Mouse (Mus musculus): Measurements from ENCODE around the gene Col4a2.

The Col4a2 gene

DNA sequence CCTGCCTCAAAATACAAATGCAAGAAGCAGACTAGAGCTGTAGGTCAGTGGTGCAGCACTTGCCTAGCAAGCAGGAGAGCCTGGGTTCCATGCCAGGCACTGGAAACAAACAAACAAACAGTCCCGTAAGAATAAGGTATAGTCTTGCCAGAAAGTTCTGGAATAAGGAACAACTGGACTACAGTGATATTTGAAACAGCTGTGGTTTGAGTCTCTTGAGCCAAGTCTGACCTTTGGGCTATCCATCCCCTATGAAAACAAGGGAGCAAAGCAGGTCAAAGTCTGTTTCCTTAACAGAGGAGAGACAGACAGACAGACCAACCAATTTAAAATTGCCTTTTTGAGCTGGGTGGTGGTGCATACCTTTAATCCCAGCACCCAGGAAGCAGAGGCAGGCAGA lies 11.1 kb downstream of the Col4a2 start:
- DNase-seq (ENCODE audit: low spot score in 2 of 2), result no peak

DNA sequence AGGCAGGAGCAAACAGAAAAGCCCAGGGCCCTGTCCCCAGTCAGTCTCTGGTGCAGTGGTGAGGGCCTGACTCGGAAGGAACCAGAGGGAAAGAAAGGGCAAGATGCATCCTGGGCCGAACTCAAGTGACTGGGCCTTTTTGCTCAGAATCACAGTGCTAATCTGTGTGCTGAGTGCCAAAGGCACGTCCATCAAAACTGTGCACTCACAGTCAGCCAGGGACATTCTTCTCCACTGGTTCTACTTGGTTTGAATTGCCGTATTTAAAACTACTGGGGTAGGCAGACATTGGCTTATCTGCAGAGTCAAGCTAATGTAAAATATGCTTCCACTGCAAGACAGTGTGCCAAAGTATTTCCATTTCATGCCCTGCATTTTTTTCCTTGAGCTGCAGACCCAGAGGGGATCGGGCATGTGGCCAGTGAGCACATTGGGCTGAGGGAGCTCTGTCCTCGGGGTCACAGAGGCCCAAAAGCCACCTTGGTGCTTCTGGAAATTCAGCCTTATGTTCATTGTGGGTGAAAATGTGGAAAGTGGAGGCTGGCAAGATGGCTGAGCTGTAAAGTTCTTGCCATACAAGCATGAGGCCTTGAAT lies 12.3 kb downstream of the Col4a2 start:
- no peak for DNase-seq (ENCODE audit: low spot score in 2 of 2)

DNA sequence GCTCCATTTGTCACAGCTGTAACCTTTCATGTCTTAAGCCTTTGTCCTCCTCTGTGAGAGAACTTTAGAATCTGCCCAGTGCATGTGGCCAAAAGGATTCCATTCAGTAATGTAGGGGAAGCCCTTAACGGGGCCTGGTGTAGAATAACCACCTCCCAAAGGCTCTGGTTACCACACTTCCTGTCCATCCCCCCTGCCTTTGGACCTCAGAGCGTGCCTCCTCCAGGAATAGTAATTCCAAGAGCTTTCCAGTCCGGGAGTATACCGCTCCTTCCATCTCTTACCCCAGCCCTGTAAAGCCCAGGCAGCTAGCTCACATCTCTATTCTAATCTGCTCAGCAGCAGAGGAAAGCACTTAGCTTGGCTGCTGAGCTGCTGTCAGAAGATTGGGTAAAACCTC lies 14.7 kb downstream of the Col4a2 start:
- no peak for DNase-seq (ENCODE audit: low spot score in 2 of 2)

DNA sequence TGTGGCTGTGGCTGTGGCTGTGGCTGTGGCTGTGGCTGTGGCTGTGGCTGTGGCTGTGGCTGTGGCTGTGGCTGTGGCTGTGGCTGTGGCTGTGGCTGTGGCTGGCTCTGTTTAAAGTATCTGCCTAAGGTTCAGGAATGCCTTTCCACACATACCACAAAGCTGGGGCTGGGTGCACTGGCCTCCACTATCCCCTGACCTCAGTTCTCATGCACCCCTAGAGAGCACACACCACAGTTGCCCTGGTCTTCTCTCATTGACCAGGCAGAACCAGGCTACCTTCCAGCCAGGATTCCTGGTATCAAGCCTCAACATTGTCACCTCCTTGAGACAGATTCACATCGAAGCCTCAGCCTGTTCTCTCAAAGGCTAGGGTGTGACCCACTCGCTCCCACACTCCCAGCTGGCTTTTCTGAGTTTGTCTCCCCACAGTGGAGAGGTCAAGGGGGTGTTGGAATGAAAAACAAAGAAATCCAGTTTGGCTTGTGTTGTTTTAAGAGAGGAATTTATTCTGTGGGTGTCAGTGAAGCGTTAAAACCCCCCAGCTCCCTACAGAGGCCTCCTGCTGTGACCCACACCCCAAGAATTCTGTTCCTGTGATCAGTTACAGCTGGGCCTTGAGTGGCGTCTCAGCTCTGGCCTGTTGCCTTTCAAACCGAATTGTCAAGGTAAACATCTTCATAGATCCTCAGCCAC lies 15.3 kb downstream of the Col4a2 start:
- no peak for DNase-seq (ENCODE audit: low spot score in 2 of 2)

DNA sequence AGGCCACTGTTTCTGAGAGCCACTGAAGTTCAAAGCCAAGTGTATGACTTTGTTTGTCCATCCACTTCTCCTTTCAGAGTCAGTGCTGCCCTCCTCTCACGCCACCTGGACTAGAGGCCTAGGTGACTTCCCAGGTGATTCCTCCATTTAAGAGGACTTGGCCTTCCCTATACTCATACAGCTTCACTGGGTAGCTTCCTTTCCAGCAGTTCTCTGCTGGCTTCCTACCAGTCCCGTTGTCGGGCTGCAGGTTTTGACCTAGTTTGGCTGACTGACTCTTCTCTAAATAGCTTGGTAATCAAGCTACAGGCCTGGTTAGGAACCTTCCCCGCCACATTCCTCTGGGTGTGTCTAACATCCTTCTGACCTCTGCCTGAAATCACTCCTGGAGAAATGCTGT lies 19.0 kb downstream of the Col4a2 start:
- no peak for DNase-seq (ENCODE audit: low spot score in 2 of 2)

DNA sequence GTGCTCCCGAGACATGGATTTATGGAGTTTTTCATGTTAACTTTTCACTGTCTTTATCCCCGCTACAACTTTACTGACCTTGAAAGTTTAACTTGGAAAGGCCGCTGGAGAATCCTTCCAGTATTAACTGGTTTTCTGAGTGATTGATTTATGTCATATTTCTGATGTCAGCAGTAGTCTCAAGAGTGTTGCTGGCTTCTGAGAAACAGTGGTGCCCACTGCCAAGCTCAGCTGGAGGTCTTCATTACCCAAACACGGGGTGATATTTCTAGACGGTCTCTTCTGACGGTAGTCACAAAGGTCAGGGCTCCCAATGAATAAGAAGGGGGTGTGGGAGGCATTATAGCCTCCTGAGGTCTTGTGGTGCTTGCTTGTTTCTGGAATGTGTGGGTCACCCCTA lies 21.1 kb downstream of the Col4a2 start:
- DNase-seq (ENCODE audit: low spot score in 2 of 2), result no peak

DNA sequence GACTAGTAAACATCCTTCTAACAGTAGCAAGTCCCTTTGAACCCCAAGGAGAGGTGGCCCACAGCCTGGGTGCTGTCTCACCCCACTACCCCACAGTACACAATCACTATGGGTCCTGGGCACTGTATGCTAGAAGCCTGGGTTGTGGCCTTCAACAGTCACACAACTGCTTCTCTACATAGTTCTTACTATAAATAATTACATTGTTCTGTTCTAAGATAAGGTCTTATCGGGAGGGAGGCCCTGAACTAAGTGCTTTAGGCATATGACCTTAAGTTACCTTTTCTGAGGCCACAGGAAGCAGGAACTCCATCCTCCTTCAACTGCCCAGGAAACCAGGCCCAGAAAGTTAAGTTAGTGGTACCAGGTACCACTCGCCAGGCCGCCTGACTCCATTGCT lies 21.9 kb downstream of the Col4a2 start:
- no peak for DNase-seq (ENCODE audit: low spot score in 2 of 2)

DNA sequence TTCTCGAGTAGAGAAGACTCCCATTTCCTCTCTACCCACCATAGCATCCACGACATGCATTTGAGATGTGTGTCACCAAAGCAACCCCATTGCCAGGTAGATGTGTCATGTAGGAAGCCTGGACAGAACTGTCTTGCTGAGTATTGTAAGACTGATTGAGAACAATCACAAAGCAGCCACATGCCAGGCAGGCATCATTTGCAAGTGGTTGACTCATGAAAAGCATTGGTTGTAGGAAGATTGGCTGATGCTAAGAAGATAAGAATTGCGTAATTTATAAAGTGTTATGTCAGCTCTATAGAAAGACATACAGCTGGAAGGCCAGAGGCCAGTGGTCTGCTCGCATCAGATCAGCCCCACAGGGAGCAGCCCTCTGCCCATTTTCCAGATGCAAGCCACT lies 22.6 kb downstream of the Col4a2 start:
- DNase-seq (ENCODE audit: low spot score in 2 of 2), result no peak

DNA sequence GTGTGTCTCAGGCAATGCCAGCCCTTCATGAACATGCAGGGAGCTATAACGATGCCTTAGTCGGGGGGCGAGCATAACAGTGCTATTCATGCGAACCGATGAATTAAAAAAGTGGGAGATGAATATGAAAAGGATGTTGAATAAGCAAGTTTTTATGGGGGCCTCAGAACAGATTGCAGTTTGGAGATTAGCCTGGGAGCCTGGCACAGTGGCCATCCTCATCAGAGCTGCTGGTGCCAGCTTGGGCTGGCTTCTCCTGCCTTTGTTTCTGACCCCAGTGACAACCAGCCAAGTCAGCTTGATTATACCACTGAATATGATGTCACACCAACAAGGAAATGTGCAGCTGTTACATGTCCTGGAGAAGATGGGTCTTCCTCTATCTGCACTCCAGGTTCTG lies 23.7 kb downstream of the Col4a2 start:
- no peak for DNase-seq (ENCODE audit: low spot score in 2 of 2)

DNA sequence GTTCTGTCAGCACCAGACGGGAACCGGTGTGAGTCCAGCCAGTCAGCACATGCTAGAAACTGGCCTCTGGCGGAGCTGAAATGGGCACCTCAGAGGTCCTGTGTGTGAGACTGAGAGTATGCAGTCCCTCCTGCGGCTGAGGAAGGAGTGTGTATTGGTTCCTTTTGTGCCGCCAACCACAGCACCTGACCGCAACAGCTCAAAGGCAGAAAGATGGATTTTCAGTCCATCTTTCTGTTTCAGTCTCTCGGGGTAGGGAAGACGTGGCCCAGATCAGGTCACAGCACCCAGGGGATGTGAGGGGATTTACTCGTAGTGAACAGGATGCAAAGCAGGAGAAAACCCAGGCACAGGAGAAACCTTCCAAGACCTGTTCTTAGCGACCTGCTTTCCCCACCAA lies 25.0 kb downstream of the Col4a2 start:
- no peak for DNase-seq (ENCODE audit: low spot score in 2 of 2)

DNA sequence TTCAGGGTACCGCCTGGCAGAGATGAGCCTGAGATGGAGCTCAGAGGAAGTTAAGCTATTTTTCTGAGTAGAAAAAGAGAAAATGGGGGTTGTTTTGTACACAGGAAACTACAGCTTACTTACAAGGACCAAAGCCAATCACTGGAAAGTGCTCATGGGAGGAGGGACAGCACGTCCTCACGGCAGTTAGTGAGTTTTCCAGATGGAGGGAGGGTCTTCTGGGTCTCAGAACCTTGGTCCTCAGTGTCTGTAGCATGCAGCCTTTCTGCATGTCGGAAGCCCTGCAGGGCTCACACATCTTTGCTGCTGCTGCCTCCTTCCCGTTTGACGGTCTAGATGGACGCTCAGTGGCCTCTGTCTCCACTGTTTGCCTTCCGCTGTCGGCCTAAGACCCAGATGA lies 25.9 kb downstream of the Col4a2 start:
- DNase-seq (ENCODE audit: low spot score in 2 of 2), result no peak

DNA sequence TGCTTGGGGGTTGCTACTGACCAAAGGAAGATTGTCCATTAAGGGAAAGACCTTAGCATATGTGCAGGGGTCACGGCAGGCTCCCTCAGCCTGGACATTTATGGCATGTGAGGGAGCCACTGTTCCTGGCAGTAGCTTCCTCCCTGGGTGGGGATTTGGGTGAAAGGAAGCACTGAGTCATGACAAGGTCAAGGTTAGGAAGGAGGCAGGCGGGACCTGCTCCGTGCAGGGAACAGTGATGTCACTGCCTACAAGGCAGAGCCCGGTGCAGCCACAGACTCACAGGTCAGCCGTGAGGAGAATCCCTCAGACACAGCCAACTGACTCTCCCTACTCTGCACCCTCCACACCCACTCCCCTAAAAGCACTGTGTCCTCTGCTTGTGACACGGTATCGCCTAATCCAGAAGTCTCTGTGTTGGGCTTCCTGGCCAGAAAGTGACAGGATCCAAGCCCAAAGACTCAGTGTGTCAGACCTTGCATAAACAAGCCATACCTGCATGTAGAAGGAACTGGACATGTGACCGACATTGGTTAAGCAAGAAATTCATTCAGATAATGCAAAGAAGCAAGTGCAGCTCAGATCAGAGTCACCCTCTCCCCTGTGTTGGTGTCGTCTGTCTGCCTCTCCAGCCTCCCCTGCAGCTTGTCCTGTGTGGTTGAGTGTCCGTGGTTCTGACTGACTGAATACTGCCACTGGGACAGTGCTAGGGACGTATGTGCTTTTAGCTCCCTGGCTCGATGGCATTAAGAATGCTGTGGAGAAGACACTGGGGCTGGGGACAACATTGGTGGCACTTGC lies 27.9 kb downstream of the Col4a2 start:
- no peak for DNase-seq (ENCODE audit: low spot score in 2 of 2)

DNA sequence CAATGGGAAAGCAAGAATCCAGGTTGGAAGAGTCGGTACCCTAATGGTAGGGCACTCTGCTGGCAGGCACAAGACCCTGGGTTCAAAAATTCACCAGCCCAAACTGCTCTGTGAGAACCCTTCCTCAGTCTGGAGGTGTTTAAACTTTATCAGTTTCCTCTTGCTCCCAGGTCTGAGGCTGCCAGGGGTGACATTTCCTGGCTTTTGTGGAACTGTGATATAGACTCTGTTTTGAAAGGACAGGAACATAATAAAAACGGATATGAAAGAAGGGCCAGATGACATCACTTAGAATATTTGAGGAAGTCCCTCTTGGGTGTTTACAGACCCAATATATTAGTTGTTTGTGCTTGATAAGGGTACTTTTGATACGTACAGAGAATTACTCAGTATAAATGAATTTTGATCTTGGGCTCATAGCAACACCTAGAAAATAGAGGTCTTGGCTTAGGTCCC lies 28.5 kb downstream of the Col4a2 start:
- DNase-seq (ENCODE audit: low spot score in 2 of 2), result no peak

DNA sequence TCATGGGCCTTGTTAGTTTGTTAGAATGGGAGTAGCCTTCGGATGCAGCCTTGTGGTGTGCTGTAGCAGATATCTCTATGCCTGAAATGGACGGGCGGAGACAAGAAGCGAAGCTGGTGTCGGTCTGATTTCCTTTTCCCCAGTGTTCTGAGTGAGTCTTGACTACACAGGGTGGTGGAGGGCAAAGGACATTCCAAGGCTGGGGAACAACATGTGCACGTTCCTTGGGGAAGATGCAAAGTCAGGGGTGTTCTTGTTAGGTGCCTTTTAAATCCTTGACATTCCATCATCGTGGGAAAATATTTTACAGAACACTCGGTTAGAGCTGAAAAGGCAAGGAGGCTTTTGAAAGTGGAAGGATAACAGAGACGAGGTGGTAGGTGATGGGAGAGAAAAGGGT lies 31.9 kb downstream of the Col4a2 start:
- no peak for DNase-seq (ENCODE audit: low spot score in 2 of 2)

DNA sequence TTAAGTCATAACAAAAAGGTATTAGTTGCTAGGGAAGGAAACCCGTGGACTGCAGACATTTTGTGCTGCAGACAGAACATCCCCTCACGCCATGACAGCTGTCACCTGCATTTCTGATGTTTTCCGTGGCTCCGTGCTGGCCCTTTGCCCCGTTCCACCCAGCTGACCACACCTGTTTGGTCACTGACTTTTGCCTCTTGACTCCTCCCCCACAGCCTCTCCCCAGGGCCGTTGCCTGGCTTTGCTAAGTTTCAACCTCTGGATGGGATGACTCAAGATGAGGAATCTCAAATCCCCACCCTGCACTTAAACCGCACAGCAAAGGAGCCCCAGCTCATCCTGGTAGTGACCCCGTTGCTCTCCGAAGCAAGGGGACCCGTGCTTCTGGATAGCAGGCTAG lies 33.6 kb downstream of the Col4a2 start:
- no peak for DNase-seq (ENCODE audit: low spot score in 2 of 2)

DNA sequence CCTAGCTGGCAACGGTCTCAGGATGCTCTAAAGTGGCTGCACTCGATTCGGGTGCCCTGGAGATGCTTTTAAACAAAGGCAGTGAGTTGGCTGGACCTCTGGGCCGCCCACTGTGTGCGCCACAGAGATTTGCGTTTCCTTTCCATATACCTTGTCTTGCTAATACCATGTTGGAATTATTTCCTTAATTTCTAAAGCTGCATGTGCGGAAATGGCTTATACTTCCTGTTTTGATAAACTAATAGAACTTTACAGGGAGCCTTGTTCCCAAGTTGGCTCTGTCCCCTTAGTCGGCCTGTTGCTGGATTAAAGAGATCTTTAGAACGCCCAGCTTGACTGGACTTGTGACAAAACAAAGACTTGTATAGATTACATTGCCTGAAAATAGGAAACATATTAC lies 35.1 kb downstream of the Col4a2 start:
- no peak for DNase-seq (ENCODE audit: low spot score in 2 of 2)

DNA sequence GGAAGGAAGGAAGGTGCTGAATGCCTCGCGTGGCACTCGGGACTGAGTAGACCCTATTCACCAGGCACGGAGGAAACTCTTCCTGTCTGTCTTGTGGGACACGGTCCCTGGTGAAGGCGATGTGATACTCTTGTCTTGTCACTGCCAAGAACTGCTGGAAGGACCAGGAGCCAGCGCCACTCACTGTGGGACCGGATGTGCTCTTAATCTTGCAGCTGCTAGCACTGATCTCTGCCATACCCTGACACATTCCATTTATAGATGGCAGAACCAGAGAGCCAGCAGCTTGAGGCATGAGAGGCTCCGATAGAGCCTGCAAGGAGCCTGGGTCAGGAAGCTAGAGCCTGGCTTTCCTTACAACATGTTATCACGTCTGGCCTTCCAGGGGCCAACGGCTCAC lies 36.0 kb downstream of the Col4a2 start:
- no peak for DNase-seq (ENCODE audit: low spot score in 2 of 2)

DNA sequence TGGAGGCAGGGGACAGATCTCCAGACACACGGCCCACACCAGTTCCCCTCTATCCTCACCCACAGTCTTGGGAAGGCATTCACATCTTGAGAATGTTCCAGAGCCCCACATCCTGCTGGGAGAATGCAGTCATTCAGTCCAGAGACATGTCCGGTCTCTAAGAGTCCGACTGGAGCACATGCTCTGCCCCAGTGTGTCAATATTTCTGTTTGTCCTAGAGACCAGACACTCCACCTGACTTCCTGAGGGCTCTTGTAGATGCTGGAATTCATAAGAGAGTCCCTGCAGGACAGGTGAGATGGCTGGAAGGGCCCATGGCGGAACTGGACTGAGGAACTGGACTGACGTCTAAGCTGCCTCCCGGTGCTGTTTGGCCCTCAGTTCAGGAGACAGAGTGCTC lies 38.8 kb downstream of the Col4a2 start:
- no peak for DNase-seq (ENCODE audit: low spot score in 2 of 2)

DNA sequence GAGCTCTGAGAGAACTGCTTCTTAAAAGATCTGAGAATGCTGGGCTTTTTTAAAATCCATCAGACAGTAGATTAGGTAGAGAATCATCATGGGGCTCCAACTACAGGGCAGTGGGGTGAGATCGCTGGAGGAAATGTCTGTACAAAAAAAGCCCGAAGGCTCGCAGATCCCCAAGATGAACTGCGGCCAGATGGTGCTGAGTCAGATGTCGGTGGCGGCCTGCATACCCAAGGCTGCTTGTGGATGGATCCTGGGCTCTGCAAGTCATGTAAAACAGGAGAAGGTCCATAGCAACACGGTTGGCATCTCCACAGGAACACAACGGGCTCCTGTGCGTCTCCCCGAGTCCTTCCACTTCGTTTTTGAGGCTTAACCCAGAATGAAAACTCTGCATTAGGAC lies 39.9 kb downstream of the Col4a2 start:
- peak in 1 of 2 experiments; percentile 27 for DNase-seq (ENCODE audit: low spot score in 2 of 2)

DNA sequence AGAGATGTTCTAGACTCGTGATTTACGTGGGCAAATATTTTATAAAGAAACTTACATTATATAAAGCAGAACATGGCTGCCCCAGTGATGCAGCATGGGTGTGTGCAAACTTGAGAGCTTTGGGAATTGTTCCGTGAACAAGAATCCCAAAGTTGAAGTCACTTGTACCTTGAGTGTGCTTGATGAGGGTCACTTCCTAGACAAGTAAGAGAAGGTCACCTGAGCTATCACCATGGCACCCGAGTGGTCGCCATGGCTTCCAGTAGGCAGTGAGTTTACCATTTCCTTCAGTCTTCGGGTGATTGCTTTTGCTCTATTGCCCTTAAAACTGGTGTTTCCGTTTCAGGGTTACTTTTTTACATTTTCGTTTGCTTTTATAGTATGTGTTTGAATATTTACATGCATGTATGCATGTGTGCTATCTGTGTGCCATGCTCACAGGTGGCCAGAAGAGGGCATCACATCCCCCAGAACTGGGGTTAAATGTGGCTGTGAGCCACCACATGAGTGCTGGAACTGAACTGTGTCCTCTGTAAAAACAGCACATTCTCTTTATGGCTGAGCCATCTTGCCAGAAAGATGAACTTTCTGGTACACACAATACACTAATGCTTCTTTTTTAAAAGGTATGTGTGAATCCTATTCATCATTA lies 42.3 kb downstream of the Col4a2 start:
- DNase-seq (ENCODE audit: low spot score in 2 of 2), result no peak

DNA sequence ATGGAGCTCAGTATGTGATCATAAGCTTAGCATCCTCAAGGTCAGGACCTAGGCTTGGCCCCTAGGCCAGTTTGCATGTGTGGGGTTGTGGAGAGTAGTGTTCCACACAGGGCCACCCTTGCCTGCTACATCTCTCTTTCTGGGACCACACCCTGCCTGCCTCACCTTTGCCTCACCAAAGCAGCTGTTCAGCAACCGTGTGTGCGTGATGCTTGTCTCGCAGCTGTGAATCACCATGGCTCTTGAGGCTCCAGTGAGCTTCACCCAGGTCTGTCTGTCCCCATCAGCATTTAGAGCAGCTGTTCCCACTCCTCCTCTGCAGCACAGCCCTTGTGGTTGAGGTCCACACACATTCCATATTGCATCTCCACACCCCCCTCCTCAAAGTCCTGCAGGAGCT lies 43.3 kb downstream of the Col4a2 start:
- no peak for DNase-seq (ENCODE audit: low spot score in 2 of 2)

DNA sequence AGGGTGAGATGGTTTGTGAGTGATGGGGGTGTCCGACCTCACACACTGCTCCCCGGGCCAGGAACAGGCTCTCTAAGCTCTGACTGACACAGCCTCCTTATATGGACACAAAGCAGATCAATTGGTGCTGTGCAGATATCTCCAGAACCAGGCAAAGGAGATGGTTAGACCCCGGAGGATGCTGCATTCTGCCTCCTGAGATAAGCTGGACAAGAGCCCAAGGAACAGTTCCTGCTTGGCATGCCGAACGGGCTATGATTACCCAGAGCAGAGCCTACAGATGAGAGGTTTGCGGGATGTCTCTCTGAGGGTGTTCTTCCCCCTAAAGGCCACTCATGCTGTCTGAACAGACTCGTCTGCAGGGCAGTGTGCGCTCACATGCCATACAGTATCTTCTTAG lies 44.2 kb downstream of the Col4a2 start:
- DNase-seq (ENCODE audit: low spot score in 2 of 2), result no peak

All from frontal cortex, postnatal 10 days (tissue).